Mouse (Mus musculus) activated CD4-positive, CD25-positive, alpha-beta regulatory T cell, adult 4 months (primary cell): Measurements from ENCODE around the gene Traf3ip3. TPM values are rescaled to one million over a fixed set of nuclear protein-coding genes. Genes with fewer than 3 reads are reported as not detected.

Experiments
- ATAC-seq: one replicate; pipeline ENCODE4 v1.8.0; 2017
- polyA plus RNA-seq, 2 experiments: library from polyadenylated mRNA; unstranded; fragments of 100-300 nt; shearing (Covaris generic); gene quantifications; one replicate each; pipeline ENCODE4 v1.2.1; 2017

Gene Traf3ip3
- polyA plus RNA-seq, 2 experiments from 2014 or later = 269 to 282 TPM

- ATAC-seq = no peak
Measured at GRCm38 (mm10) chr1:193205431-193205830, 3.9 kb upstream of the Traf3ip3 start.

GRCm38 (mm10) chr1:193203821-193204220 lies 2.3 kb upstream of the Traf3ip3 start:
- no peak for ATAC-seq

- peak; percentile 47 for ATAC-seq
Measured at GRCm38 (mm10) chr1:193200640-193201382, 692 bp downstream of the Traf3ip3 start.

GRCm38 (mm10) chr1:193198312-193198711 lies 3.2 kb downstream of the Traf3ip3 start:
- ATAC-seq = peak; percentile 6

GRCm38 (mm10) chr1:193197494-193198205 lies 3.9 kb downstream of the Traf3ip3 start:
- ATAC-seq = no peak

GRCm38 (mm10) chr1:193195169-193195810 lies 6.2 kb downstream of the Traf3ip3 start:
- ATAC-seq = no peak

- ATAC-seq = no peak
Measured at GRCm38 (mm10) chr1:193194416-193195140, 6.9 kb downstream of the Traf3ip3 start.

- ATAC-seq = no peak
Measured at GRCm38 (mm10) chr1:193191675-193192283, 9.7 kb downstream of the Traf3ip3 start.

- peak; percentile 24 for ATAC-seq
Measured at GRCm38 (mm10) chr1:193189771-193190170, 11.7 kb downstream of the Traf3ip3 start.

GRCm38 (mm10) chr1:193189151-193189621 lies 12.3 kb downstream of the Traf3ip3 start:
- peak; percentile 74 for ATAC-seq

GRCm38 (mm10) chr1:193188257-193188656 lies 13.2 kb downstream of the Traf3ip3 start:
- no peak for ATAC-seq

GRCm38 (mm10) chr1:193181104-193181503 lies 20.4 kb downstream of the Traf3ip3 start:
- peak; percentile 79 for ATAC-seq

- no peak for ATAC-seq
Measured at GRCm38 (mm10) chr1:193174143-193174733, 27.3 kb downstream of the Traf3ip3 start.

- no peak for ATAC-seq
Measured at GRCm38 (mm10) chr1:193173810-193174129, 27.7 kb downstream of the Traf3ip3 start.

GRCm38 (mm10) chr1:193172991-193173809 lies 28.3 kb downstream of the Traf3ip3 start:
- ATAC-seq = peak; percentile 89

GRCm38 (mm10) chr1:193169856-193170255 lies 31.6 kb downstream of the Traf3ip3 start:
- ATAC-seq = peak; percentile 33

GRCm38 (mm10) chr1:193169228-193169627 lies 32.3 kb downstream of the Traf3ip3 start:
- no peak for ATAC-seq

GRCm38 (mm10) chr1:193167746-193168145 lies 33.8 kb downstream of the Traf3ip3 start, which contains the start of gene A130010J15Rik:
Gene A130010J15Rik, plus strand, starts transcription at chr1:193168046.
- no peak for ATAC-seq

- peak; percentile 51 for ATAC-seq
Measured at GRCm38 (mm10) chr1:193160317-193161032, 41.0 kb downstream of the Traf3ip3 start.

GRCm38 (mm10) chr1:193159613-193160012 lies 41.9 kb downstream of the Traf3ip3 start:
- peak; percentile 43 for ATAC-seq
